Mouse (Mus musculus) A20 (cell line): ENCODE measurements at regions not wholly inside any gene's neighbourhood (a gene's known extent, or its start where the extent isn't known, plus 50 kb on each side); places are given as distances from the start of the nearest gene placed in this dataset.

ENCODE experiments used
- DNase-seq: peaks from one replicate; pipeline ENCODE4 v3.0.0-alpha.2; 2011; ENCODE audit warnings: low read depth, low spot score

GRCm38 (mm10) chr15:3054796-3055195 lies 213.6 kb upstream of the Selenop start:
- DNase-seq: peak; percentile 79
